Mouse (Mus musculus): ENCODE measurements at regions not wholly inside any gene's neighbourhood (a gene's known extent, or its start where the extent isn't known, plus 50 kb on each side); places are given as distances from the start of the nearest gene placed in this dataset.

DNA sequence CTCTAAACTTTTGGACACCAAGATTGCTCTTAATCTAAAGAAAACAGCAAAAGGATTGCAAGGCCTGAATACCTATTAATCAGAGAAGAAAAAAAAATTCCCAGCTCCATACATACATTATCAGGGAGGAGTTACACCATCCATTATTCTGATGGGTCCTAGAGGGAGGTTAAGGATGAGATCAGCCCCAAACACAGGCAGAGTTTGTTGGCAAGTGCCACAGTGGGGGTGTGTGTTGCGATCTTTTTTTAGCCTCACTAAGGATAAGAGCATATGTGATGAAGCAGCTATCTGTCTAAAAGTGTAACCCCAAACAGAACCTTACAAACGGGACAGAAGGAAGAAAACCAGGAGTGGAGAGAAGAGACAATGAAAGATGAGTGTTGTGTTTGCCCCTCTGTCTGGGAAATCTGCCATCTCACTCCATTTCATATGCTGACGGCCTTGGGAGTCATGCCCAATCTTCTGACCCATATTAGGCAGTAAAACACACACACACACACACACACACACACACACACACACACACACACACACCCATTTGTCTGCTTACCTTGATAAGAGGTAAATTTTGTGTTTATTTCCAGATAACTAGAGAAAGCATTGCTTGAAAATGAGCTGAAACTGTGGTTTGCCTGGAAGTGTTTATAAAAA, 61.4 kb upstream of the Adamts9 start:
- TF ChIP-seq CTCF (IDR thresholded peaks at IDR 0.05; ENCODE audit: control insufficient read depth, insufficient read depth, insufficient replicate concordance, low read depth, low read length) = no peak
- TF ChIP-seq POLR2A (IDR thresholded peaks at IDR 0.05; ENCODE audit: control insufficient read depth, low read depth, low read length) = no peak

All from testis, adult 2 months (tissue).